Mouse (Mus musculus) 3T3-L1 (cell line): ENCODE data around the gene Pbrm1.

Experiments used
- DNase-seq: peaks from one replicate; pipeline ENCODE4 v3.0.0-alpha.2; 2015; ENCODE audit warnings: low read depth, low spot score

Gene Pbrm1

GRCm38 (mm10) chr14:31165991-31166630 lies 147.2 kb downstream of the Pbrm1 start:
- DNase-seq: peak; percentile 9

DNA sequence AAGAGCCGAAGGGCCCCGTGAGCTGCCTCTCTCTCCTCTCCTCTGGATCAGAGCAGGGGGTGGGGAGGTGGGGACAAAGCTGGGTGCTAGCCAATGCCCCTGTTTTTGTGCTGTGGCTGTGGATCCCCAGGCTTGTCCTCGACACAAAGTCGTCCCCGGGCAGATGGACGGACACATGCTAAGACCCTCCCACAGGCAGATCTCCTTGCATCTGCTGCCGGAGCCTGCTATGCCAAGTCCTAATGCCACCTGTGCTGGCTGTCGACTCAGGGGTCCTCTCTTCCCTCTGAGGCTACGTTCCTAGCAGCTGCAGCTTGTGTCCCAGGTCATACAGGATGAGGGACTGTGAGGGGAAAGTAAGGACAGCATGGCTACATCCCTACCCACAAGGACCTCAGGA lies 147.9 kb downstream of the Pbrm1 start:
- no peak for DNase-seq

DNA sequence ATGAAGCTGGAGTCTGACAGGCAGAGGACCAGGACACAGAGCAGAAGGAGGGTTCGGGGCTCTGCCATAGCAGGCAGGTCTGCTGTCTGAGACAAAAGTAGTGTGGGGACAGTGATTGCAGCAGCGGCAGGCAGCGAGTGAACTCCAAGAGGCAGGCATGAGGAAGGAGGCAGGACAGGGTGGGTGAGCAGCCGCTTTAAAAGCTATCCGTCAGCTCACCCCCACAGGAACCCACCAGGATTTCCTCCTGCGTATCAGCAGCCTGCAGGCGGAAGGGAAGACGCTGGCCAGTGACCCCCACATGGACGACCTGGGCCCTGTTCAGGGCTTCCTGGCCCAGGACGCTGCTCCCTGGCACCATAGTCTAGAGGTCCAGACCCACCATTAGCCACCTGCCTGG lies 149.5 kb downstream of the Pbrm1 start, which contains the start of gene Stab1:
Gene Stab1, minus strand, starts transcription at position 217 of the 400 bp plus-strand sequence.
- no peak for DNase-seq

- no peak for DNase-seq
Measured at GRCm38 (mm10) chr14:31169508-31169907, 150.6 kb downstream of the Pbrm1 start.

DNA sequence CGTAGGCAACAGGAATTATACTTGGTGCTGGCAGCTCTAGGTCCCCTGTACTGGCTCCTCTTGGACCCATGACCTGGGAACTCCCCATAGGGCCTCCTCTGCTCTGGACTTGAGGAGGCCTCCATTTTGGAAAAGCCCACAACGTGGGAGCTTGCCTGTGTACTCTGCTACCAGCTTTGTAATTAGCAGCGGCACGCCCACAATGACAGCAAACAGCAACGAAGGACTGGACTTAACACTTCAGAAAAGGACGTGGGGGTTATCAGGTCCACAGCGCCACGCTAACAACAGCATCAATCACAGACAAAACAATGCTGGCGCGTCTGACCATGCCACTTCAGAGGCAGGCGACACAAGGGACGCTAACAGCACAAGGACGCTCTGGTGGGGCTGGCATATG lies 152.0 kb downstream of the Pbrm1 start:
- no peak for DNase-seq
